Mouse (Mus musculus) heart, postnatal 14 days (tissue): ENCODE measurements around the gene Ttc1. TPM values are rescaled to one million over a fixed set of nuclear protein-coding genes. Genes with fewer than 3 reads are reported as not detected.
A peak's percentile ranks its signal among the peaks of the same experiment; 100 is the strongest.

Experiments
- DNase-seq, 2 experiments: peaks; one replicate each; pipeline ENCODE4 v3.0.0; 2021 to 2022
- intact Hi-C: fragments of 180-260 bp; cut with DNase I; formaldehyde crosslinking; loops from one replicate; pipeline ENCODE4 v1.15.1; 2025
- long read RNA-seq, 2 experiments: library from polyadenylated mRNA; stranded (forward); transcript quantifications; one replicate each; pipeline ENCODE4 v2.0.0; 2021
- total RNA-seq, 2 experiments: library from RNA; stranded (reverse); gene quantifications; 2 replicates each; pipeline ENCODE4 v1.2.3; 2021

Gene Ttc1
- 10 to 100 TPM; 43.6 to 48.4 TPM for total RNA-seq
- long read RNA-seq, experiment 1, transcript Ttc1-201 (8 exons, 1,438 nt), result major isoform, 79 of 80 reads
- long read RNA-seq, experiment 1, partial matches to known transcripts, result 0 of 80 reads
- long read RNA-seq, experiment 1, other reads (novel, unspliced or antisense), result 1 of 80 reads
- long read RNA-seq, experiment 2, transcript Ttc1-201 (8 exons, 1,438 nt), result major isoform, 65 of 69 reads
- long read RNA-seq, experiment 2, partial matches to known transcripts, result 2 of 69 reads
- long read RNA-seq, experiment 2, other reads (novel, unspliced or antisense), result 2 of 69 reads

- peak; percentile 95 to 98 for DNase-seq
- intact Hi-C loops, result loop anchor here (5.0 kb wide), 1 partner anchor 310 kb away; no protein-coding TSS in a partner anchor
Observed at GRCm38 (mm10) chr11:43747233-43748226, at the start of gene Ttc1. Gene Ttc1, minus strand, starts transcription at chr11:43748008.

DNA sequence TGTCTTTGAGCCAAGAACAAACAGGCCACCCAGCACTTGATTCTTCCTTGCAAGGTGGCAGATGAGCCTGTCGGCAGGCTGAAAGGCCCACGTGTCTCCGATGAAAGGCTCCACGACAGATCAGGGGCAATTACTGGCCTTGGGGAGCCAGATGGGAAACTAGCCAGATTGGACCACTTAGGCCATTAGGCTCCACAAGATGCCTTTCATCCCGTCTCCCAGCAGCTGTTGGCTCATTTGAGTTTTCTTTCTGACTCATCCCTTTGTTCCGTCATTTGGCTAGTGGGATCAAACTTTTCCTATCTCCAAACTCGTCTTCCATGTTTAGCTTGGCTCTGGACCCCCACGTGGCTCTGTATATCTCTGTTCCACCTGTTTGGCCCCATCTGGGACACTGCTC is 48.2 kb upstream of the Ttc1 start:
- DNase-seq, result no peak
- intact Hi-C loops, result no loop called here

GRCm38 (mm10) chr11:43790446-43790845 is 42.6 kb upstream of the Ttc1 start:
- intact Hi-C loops, result no loop called here
- peak in 1 of 2 experiments; percentile 42 for DNase-seq

DNA sequence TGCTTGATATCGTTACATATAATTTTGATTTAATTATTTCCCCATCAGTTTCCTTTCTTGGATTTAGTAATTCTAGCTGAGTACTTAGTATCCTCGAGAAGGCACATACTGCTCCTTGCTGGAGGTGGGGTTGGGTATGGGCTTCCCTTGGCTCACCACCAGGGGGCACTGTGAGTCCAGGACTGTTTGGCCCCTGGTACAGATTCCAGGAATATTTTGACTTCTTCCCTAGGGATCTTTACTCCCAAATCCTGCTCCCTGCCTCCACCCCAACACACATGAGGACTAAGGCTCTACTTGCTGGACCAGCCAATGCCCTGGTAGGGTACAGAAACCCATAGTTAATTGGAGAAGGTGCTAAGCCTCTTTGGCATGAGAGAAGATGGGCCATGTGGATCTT is 36.0 kb upstream of the Ttc1 start:
- intact Hi-C loops, result loop anchor here (1.0 to 5.0 kb wide), 3 partner anchors 49 to 669 kb away; no protein-coding TSS in a partner anchor
- peak; percentile 80 to 88 for DNase-seq

DNA sequence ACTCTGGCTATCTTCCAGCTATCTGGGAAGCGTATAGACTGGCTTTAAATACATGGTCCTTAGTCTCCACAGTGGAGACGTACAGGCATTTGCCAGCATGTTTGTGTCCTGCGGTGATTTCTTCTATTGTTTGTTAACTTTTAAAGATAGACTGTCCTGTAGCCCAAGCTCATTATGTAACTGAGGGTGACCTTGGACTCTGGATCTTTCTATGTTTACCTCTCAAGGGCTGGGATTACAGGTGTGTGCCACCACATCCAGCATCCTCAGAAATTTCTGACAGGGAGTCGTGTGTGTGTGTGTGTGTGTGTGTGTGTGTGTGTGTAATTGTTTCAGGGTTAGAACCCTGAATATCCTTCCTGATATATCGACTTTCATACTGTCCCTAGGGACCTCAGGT is 35.3 kb upstream of the Ttc1 start:
- intact Hi-C loops, result loop anchor here (1.0 to 5.0 kb wide), 3 partner anchors 49 to 669 kb away; no protein-coding TSS in a partner anchor

GRCm38 (mm10) chr11:43779551-43779950 is 31.7 kb upstream of the Ttc1 start:
- intact Hi-C loops, result no loop called here
- DNase-seq, result no peak

More for the DNA sequence above, 35.3 kb upstream of the Ttc1 start:
- DNase-seq, result no peak

DNA sequence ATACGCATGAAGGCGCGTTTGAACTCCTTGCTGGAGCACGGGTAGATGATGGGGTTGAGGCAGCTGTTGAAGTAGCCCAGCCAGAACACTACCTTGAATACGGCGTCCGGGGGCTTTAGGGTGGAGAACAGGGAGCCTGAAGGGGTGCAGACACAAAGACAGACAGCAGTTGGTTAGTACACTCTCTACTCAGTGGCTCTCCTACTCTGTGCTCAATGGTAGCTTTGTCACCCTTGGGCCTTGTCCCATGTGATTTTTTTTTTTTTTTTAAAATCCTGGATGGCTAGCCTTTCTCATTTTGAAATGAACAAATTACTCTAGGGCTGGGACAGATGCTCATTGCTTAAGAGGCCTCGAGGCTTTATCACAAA is 28.5 kb upstream of the Ttc1 start:
- DNase-seq, result no peak
- intact Hi-C loops, result no loop called here

GRCm38 (mm10) chr11:43775469-43776323 is 27.9 kb upstream of the Ttc1 start:
- intact Hi-C loops, result no loop called here
- DNase-seq, result peak; percentile 16 to 21

- intact Hi-C loops, result no loop called here
- peak in 1 of 2 experiments; percentile 29 for DNase-seq
Observed at GRCm38 (mm10) chr11:43773725-43774124, 25.9 kb upstream of the Ttc1 start.

- intact Hi-C loops, result no loop called here
- DNase-seq, result no peak
Observed at GRCm38 (mm10) chr11:43770110-43770509, 22.3 kb upstream of the Ttc1 start.

- intact Hi-C loops, result loop anchor here (1.0 to 2.0 kb wide), 2 partner anchors 564 to 685 kb away; no protein-coding TSS in a partner anchor
- no peak for DNase-seq
Observed at GRCm38 (mm10) chr11:43767749-43768148, 19.9 kb upstream of the Ttc1 start.

GRCm38 (mm10) chr11:43766922-43767648 is 19.3 kb upstream of the Ttc1 start:
- intact Hi-C loops, result loop anchor here (1.0 to 2.0 kb wide), 2 partner anchors 564 to 686 kb away; no protein-coding TSS in a partner anchor
- peak; percentile 74 to 83 for DNase-seq

GRCm38 (mm10) chr11:43758436-43758835 is 10.6 kb upstream of the Ttc1 start:
- peak in 1 of 2 experiments; percentile 23 for DNase-seq
- intact Hi-C loops, result no loop called here

DNA sequence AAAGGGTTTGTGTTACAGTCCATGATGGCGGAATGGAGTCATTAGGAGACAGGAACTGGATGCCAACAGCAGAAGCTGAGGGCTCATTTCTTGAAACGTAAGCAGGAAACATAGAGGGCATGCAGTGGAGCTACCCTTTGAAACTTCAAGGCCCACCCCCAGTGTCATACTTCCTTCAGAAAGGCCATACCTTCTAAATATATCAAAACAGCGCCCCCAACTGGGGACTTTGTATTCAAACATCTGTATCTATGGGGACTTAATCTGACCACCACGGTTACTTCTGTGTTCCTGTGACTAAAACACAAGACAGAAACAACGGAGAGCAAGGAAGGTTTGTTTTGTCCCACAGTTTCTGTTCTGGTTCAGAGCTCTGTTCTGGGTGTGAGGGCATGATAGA is 7.6 kb upstream of the Ttc1 start:
- intact Hi-C loops, result no loop called here
- no peak for DNase-seq

DNA sequence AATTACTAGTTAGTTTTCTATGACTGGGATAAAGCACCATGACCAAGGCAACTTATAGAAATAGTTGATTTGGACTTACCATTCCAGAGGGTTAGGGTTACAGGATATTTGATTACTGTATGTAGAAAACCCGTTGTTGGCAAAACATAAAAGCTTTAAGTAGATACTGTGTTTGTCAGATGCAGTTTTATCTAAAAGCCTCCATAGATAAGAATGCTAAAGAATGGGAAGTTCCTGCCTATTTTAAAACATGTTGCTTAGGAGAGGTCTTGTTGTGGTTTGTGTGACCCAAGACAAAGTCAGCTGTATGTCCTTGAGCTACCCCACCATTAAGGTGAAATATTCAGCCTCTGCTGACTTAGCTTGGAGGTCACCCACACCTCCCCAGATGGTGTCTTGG is 6.8 kb upstream of the Ttc1 start:
- no peak for DNase-seq

GRCm38 (mm10) chr11:43751542-43751941 is 3.7 kb upstream of the Ttc1 start:
- no peak for DNase-seq
- intact Hi-C loops, result no loop called here

More for the DNA sequence above, 6.8 kb upstream of the Ttc1 start:
- intact Hi-C loops, result no loop called here

DNA sequence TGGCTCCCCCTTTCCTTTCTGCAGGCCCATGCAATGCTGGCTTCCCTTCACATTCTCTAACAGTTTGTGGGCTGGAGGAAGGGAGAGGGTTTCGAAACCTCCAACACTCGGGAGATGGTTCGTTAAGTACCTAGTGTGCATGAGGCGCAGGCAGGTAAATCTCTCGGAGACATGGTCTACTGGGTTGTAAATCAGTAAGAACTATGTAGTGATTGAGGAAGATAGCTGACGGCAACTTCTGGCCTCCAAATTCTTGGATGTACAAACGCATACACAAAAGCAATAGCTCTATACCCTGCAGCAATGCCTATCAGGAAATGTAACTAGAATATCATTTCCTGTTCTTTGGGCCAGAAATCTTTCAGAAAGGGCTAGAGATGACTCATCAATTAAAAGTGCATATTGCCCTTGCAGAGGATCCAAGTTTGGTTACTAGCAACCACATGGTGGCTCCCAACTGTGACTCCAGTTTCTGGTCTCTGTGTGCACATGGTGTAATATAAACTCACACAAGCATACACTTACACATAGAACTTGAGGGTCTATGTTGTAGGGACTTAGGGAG is 19.0 kb downstream of the Ttc1 start:
- no peak for DNase-seq
- intact Hi-C loops, result no loop called here

DNA sequence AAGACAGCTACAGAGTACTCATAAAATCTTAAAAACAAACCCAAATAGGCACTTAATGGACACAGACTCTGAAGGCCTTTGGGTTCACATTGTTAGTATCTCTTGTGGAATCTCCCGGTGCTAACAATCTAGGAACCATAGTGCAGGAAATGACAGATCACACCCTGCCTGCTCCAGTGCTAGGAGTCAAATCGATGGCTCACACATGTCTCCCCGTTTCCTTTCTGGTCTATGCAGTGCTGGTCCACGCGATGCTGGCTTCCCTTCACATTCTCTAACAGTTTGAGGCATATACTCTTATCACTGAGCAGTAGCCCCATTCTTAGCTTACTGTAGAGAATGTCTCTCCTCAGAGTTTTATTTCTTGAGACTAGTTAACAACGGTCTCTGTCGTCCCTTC is 20.0 kb downstream of the Ttc1 start:
- intact Hi-C loops, result no loop called here
- DNase-seq, result no peak

- no peak for DNase-seq
- intact Hi-C loops, result no loop called here
Observed at GRCm38 (mm10) chr11:43723411-43723810, 24.4 kb downstream of the Ttc1 start.
